Mouse (Mus musculus): Measurements from ENCODE around the gene Fbxl12.

DNA sequence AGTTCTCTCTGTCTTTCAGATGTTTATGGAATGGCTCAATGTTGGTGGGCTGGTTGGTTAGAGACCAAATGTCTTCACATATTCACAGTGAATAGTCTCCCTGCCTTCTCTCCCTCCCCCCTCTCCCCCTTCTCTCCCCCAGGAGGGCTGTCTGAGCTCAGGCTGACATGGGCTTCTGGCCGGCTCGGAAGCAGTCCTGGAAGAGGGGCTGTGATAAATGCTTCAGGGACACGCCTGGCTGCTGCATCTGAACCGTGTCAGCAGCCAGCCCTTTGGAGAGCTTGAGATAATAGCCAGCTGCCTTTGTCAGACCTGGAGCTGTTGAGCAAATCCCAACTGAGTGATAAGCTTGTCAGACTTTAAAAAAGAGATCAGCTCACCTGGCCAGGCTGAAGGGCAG is 45.3 kb upstream of the Fbxl12 start:
- TF ChIP-seq TAL1 (IDR thresholded peaks at IDR 0.05; ENCODE audit: low read length), result no peak
- TF ChIP-seq GATA1 (IDR thresholded peaks at IDR 0.05; ENCODE audit: low read length), result no peak

All from erythroblast, embryonic 14.5 days (primary cell).